Mouse (Mus musculus): ENCODE results near the gene Cyp4f39. TPM values are rescaled to one million over a fixed set of nuclear protein-coding genes. Genes with fewer than 3 reads are reported as not detected.
"Not testable (repeated sequence)": the region's sequence is repeated elsewhere in the genome, so short reads cannot be mapped to it uniquely, and the experiment has no call there.

Cyp4f39 gene
- polyA plus RNA-seq, 1 experiment from 2014 or later: 0.99 TPM

DNA sequence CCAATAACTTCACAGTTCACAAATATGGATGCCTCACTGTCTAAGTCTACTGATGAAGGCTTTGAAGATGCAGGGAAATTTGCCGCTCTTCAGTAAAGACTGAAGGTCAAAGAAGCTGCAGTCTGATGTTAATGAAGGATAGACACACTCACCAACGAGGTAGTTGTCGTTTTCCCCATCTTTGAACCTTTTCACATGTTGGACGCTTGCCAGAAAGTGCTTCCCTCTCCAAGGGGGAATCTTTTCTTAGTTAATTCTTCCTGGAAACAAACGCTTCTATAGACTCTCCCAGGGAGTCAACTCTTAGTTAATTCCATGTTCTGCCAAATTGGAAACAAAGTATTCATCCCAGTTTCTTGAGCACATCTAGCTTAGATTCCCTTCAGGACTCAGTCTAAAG lies 63.6 kb downstream of the Cyp4f39 start:
- DNase-seq (ENCODE audit: low spot score): no peak
- no peak for ATAC-seq (ENCODE audit: low FRiP score)
- no peaks in the 10 kb centered on the region for H3K9me3 ChIP-seq (ENCODE audit: control insufficient read depth, low read length)

DNA sequence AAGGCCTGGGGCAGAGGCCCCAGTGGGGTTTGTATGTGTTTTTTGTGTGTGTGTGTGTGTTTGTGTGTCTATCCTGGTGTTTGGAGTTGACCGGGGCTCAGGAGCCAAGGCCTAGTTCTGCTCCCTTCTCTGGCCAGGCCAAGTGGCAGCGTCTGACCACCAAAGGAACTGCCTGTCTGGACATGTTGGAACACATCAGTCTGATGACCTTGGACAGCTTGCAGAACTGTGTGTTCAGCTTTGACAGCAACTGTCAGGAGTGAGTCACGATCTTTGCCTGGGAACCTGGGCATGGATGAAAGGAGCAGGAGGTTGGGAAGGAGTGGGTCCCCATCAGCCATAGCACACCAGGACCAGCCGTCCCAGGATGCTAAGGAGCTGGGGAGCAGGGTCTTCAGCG lies 69.5 kb downstream of the Cyp4f39 start:
- Histone ChIP-seq H3K27me3 (ENCODE audit: control insufficient read depth, insufficient read depth, low read length) (no peaks in the 10 kb centered on the region), H3K9me3 (ENCODE audit: control insufficient read depth, low read length) (no peaks in the 10 kb centered on the region), H3K4me1 (replicated peaks; ENCODE audit: control insufficient read depth, insufficient read depth, low read length) (no peaks in the 10 kb centered on the region), H3K4me2 (replicated peaks) (no peak overlapping the region), H3K27ac (no peak overlapping the region), H3K4me3 (replicated peaks; ENCODE audit: low read length) (no peak overlapping the region), H3K9ac (no peak overlapping the region), H3K36me3 (replicated peaks; ENCODE audit: control insufficient read depth, insufficient read depth) (peaks cover 19% of the 10 kb centered on the region; the same call in 1 of the 2 replicates)
- ATAC-seq (ENCODE audit: low FRiP score): no peak
- DNase-seq (ENCODE audit: low spot score): no peak
- 94% methylated on average over 5 of the region's 5 CpGs for WGBS

More for the DNA sequence above, 63.6 kb downstream of the Cyp4f39 start:
- Histone ChIP-seq H3K4me3 (replicated peaks; ENCODE audit: low read length) (no peak overlapping the region), H3K27ac (no peak overlapping the region), H3K4me1 (replicated peaks; ENCODE audit: control insufficient read depth, insufficient read depth, low read length) (no peaks in the 10 kb centered on the region), H3K36me3 (replicated peaks; ENCODE audit: control insufficient read depth, insufficient read depth) (0 out of 2 replicates have a peak, but pooled peaks cover 8% of the 10 kb centered on the region), H3K4me2 (replicated peaks) (no peak overlapping the region), H3K27me3 (ENCODE audit: control insufficient read depth, insufficient read depth, low read length) (no peaks in the 10 kb centered on the region), H3K9ac (no peak overlapping the region)
- 70% methylated on average over 5 of the region's 5 CpGs for WGBS

DNA sequence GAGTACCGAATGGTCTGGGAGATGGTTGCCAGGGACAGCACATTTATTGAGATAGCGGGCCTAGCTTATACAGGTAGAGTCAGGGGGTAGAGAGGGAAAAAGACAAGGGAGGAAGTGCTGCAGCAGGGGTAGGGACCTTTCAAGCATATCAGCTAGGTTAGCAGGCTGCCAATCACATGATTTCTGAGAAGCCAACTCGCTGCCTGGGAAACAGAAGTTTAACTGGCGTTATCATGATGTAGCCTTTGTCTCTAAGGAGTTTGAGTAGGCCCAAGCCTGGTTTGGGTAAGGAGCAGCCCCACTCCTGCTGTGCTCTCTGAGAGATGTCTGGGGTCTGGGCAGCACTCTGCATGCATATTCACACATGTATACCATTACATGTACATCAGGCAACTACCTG lies 69.9 kb downstream of the Cyp4f39 start:
- Histone ChIP-seq H3K4me3 (replicated peaks; ENCODE audit: low read length) (no peak overlapping the region), H3K4me2 (replicated peaks) (no peak overlapping the region), H3K27me3 (ENCODE audit: control insufficient read depth, insufficient read depth, low read length) (no peaks in the 10 kb centered on the region), H3K9me3 (ENCODE audit: control insufficient read depth, low read length) (no peaks in the 10 kb centered on the region), H3K4me1 (replicated peaks; ENCODE audit: control insufficient read depth, insufficient read depth, low read length) (no peaks in the 10 kb centered on the region), H3K36me3 (replicated peaks; ENCODE audit: control insufficient read depth, insufficient read depth) (peaks cover 19% of the 10 kb centered on the region; the same call in 1 of the 2 replicates), H3K27ac (no peak overlapping the region), H3K9ac (no peak overlapping the region)
- ATAC-seq (ENCODE audit: low FRiP score): no peak
- WGBS: 93% methylated on average over 4 of the region's 4 CpGs
- no peak for DNase-seq (ENCODE audit: low spot score)

DNA sequence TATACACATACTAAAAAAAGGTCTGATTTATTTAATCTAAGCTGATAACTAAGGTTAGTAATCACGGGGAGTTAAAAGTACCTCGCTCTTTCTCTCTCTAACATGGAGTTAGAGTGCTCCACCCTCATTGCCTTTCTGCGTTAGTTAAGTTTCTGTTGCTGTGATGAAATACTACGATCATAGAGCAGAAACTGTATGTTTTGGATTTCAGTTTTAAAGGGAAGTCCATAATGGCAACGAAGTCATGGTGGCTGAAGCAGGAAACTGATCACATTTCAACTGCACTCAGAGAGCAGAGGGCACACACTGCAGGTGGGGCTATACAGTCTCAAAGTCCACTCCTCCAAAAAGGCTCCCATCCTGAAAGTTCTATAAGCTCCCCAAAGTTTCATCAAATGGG lies 70.3 kb downstream of the Cyp4f39 start:
- DNase-seq (ENCODE audit: low spot score) (no peak), ATAC-seq (ENCODE audit: low FRiP score) (no peak)
- Histone ChIP-seq H3K4me1 (replicated peaks; ENCODE audit: control insufficient read depth, insufficient read depth, low read length) (no peaks in the 10 kb centered on the region), H3K4me2 (replicated peaks) (no peak overlapping the region), H3K4me3 (replicated peaks; ENCODE audit: low read length) (no peak overlapping the region), H3K27me3 (ENCODE audit: control insufficient read depth, insufficient read depth, low read length) (no peaks in the 10 kb centered on the region), H3K36me3 (replicated peaks; ENCODE audit: control insufficient read depth, insufficient read depth) (peaks cover 18% of the 10 kb centered on the region; the same call in 1 of the 2 replicates), H3K9me3 (ENCODE audit: control insufficient read depth, low read length) (no peaks in the 10 kb centered on the region), H3K9ac (no peak overlapping the region), H3K27ac (no peak overlapping the region)
- 93% methylated on average over 5 of the region's 5 CpGs for WGBS

DNA sequence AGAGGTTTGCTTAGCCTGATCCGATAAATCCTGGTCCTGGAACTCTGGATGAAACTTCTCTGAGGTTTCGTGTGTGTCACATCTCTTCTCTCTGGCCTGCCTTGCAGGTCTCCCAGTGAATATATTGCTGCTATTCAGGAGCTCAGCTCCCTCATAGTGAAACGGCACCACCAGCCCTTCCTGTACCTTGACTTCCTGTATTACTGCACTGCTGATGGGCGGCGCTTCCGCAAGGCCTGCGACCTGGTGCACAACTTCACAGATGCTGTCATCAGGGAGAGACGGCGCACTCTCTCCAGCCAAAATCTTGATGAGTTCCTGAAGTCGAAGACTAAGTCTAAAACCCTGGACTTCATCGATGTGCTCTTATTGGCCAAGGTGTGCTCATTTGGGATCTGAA lies 71.4 kb downstream of the Cyp4f39 start:
- Histone ChIP-seq H3K27ac (no peak overlapping the region), H3K9me3 (ENCODE audit: control insufficient read depth, low read length) (no peaks in the 10 kb centered on the region), H3K27me3 (ENCODE audit: control insufficient read depth, insufficient read depth, low read length) (no peaks in the 10 kb centered on the region), H3K4me1 (replicated peaks; ENCODE audit: control insufficient read depth, insufficient read depth, low read length) (no peaks in the 10 kb centered on the region), H3K36me3 (replicated peaks; ENCODE audit: control insufficient read depth, insufficient read depth) (peaks cover 15% of the 10 kb centered on the region; the same call in 1 of the 2 replicates), H3K9ac (no peak overlapping the region), H3K4me2 (replicated peaks) (no peak overlapping the region), H3K4me3 (replicated peaks; ENCODE audit: low read length) (no peak overlapping the region)
- ATAC-seq (ENCODE audit: low FRiP score) (no peak), DNase-seq (ENCODE audit: low spot score) (no peak)
- WGBS: 93% methylated on average over 11 of the region's 11 CpGs

DNA sequence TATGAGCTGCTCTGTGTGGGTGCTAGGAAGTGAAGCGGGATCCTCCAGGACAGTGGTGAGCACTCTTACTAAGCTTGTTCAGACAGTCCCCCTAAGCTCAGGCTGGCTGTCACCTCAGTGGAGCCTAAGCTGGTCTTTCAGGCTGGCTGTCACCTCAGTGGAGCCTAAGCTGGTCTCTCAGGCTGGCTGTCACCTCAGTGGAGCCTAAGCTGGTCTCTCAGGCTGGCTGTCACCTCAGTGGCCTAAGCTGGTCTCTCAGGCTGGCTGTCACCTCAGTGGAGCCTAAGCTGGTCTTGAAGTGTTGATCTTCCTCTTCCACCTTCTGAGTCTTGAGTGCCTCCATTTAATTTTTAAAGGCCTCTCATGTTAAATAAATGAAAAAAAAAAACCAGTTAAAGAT lies 73.8 kb downstream of the Cyp4f39 start:
- not testable (repeated sequence) for H3K9me3 ChIP-seq (ENCODE audit: control insufficient read depth, low read length); H3K4me2 ChIP-seq (replicated peaks); H3K4me3 ChIP-seq (replicated peaks; ENCODE audit: low read length); H3K9ac ChIP-seq; H3K4me1 ChIP-seq (replicated peaks; ENCODE audit: control insufficient read depth, insufficient read depth, low read length); ATAC-seq (ENCODE audit: low FRiP score); H3K27me3 ChIP-seq (ENCODE audit: control insufficient read depth, insufficient read depth, low read length); DNase-seq (ENCODE audit: low spot score); H3K27ac ChIP-seq
- H3K36me3 ChIP-seq (replicated peaks; ENCODE audit: control insufficient read depth, insufficient read depth): peaks cover 11% of the 10 kb centered on the region; the same call in 1 of the 2 replicates
- 96% methylated on average over 1 of the region's 1 CpGs for WGBS

DNA sequence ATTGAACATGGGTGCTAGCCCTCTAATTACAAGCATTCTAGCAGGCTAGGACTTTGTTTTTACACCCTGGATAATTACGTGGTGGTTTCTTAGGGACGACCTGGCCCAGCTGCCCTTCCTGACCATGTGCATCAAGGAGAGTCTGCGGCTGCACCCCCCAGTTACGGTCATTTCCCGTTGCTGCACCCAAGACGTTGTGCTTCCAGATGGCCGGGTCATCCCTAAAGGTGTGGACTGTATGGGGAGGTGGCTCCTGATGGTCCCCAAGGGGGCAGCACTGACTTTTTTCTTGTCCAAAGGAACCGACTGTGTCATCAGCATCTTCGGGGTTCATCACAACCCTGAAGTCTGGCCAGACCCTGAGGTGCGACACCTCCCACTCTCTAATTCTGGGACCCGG lies 75.2 kb downstream of the Cyp4f39 start:
- Histone ChIP-seq H3K36me3 (replicated peaks; ENCODE audit: control insufficient read depth, insufficient read depth) (peaks cover 8% of the 10 kb centered on the region; the same call in 1 of the 2 replicates), H3K27me3 (ENCODE audit: control insufficient read depth, insufficient read depth, low read length) (no peaks in the 10 kb centered on the region), H3K4me1 (replicated peaks; ENCODE audit: control insufficient read depth, insufficient read depth, low read length) (no peaks in the 10 kb centered on the region), H3K4me3 (replicated peaks; ENCODE audit: low read length) (no peak overlapping the region), H3K27ac (no peak overlapping the region), H3K4me2 (replicated peaks) (no peak overlapping the region), H3K9me3 (ENCODE audit: control insufficient read depth, low read length) (no peaks in the 10 kb centered on the region), H3K9ac (no peak overlapping the region)
- no peak for DNase-seq (ENCODE audit: low spot score)
- 92% methylated on average over 11 of the region's 11 CpGs for WGBS
- no peak for ATAC-seq (ENCODE audit: low FRiP score)

DNA sequence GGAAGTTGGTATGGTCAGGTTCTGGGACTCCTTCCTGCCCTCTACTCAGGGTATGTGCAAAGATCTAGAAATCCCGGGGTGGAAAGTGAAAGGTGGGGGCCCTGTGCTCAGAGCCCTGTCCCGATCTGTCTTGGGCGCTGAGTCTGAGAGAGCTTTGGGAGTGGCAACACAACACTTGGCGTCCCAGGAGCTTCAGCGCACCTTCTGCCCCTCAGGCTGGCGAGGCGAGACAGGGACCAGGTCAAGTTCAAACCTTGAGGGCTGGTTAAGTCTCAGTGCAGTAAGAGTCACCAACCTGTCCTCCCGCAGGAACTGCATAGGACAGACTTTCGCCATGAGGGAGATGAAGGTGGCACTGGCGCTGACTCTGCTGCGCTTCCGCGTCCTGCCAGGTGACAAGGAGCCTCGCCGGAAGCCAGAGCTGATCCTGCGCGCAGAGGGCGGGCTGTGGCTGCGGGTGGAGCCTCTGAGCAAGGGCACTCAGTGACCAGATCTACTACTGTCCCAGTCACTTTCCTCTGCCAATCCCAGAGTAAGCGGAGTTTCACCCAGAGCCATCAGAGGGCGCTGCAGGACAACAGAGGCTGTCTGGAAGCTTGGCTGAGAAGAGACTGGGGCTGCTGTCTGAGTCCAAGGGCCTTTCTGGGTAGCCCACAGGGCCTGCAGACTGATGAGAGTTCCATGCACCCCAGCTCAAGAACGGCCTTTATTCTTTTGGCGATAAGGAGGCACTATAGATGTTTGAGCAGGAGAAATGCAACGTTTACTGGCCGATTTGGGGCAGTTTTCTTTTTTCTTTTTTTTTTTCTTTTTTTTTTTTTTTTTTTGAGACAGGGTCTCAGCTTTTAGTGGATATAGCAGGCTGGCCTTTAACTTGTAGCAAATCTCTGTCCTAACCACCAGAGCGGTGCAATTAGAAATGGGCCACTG lies 76.2 kb downstream of the Cyp4f39 start:
- Histone ChIP-seq H3K9ac (0 out of 2 replicates have a peak overlapping the region, but pooled peaks have one; percentile 24), H3K9me3 (ENCODE audit: control insufficient read depth, low read length) (no peaks in the 10 kb centered on the region), H3K4me1 (replicated peaks; ENCODE audit: control insufficient read depth, insufficient read depth, low read length) (no peaks in the 10 kb centered on the region), H3K27me3 (ENCODE audit: control insufficient read depth, insufficient read depth, low read length) (no peaks in the 10 kb centered on the region), H3K4me3 (replicated peaks; ENCODE audit: low read length) (0 out of 2 replicates have a peak overlapping the region, but pooled peaks have one; percentile 9), H3K36me3 (replicated peaks; ENCODE audit: control insufficient read depth, insufficient read depth) (peaks cover 8% of the 10 kb centered on the region; the same call in 1 of the 2 replicates), H3K27ac (no peak overlapping the region), H3K4me2 (replicated peaks) (peak overlapping the region; percentile 47)
- 20% methylated on average over 26 of the region's 26 CpGs for WGBS
- DNase-seq (ENCODE audit: low spot score): peak; percentile 83
- ATAC-seq (ENCODE audit: low FRiP score): peak; percentile 60; the same call in 1 of the 2 replicates

DNA sequence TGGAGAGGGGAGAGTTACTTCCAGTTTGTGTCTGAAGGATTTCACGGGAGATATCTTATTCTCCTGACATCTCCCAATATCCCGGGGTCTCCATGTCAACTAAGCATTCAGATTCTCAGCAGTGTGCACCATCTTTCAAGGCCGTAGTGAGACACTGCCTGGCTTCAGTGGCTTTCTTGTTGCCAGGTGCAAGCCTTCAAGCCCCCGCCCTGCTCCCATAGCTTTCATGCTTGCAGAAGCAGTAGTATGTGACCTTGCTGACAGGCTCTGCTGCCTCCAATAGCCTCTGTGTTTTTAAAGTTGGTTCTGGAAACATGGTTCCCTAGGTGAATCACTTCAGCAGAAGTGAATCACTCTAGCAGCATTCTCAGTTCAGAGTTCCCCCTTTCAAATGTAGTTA lies 79.8 kb downstream of the Cyp4f39 start:
- not testable (repeated sequence) for H3K4me1 ChIP-seq (replicated peaks; ENCODE audit: control insufficient read depth, insufficient read depth, low read length); H3K4me3 ChIP-seq (replicated peaks; ENCODE audit: low read length); H3K4me2 ChIP-seq (replicated peaks); H3K27me3 ChIP-seq (ENCODE audit: control insufficient read depth, insufficient read depth, low read length); ATAC-seq (ENCODE audit: low FRiP score); H3K36me3 ChIP-seq (replicated peaks; ENCODE audit: control insufficient read depth, insufficient read depth); H3K27ac ChIP-seq; H3K9me3 ChIP-seq (ENCODE audit: control insufficient read depth, low read length); H3K9ac ChIP-seq; DNase-seq (ENCODE audit: low spot score)
- WGBS: 47% methylated on average over 4 of the region's 4 CpGs
